Mouse (Mus musculus): Measurements from ENCODE around the gene Gale.
"Not testable (repeated sequence)": the region's sequence is repeated elsewhere in the genome, so short reads cannot be mapped to it uniquely, and the experiment has no call there.

Gale gene

GRCm38 (mm10) chr4:135971805-135972555 lies 8.5 kb downstream of the Gale start:
- DNase-seq (ENCODE audit: low spot score): no peak

- DNase-seq (ENCODE audit: low spot score): peak; percentile 77
These were observed 9.0 kb downstream of the Gale start, which contains the start of gene Lypla2 for GRCm38 (mm10) chr4:135972556-135972906. TSS of gene Lypla2 (minus strand) at chr4:135972626.

- no peak for DNase-seq (ENCODE audit: low spot score)
These were observed 9.6 kb downstream of the Gale start for GRCm38 (mm10) chr4:135972911-135973811.

GRCm38 (mm10) chr4:135976146-135976545 lies 12.6 kb downstream of the Gale start:
- DNase-seq (ENCODE audit: low spot score): no peak

GRCm38 (mm10) chr4:135980223-135980622 lies 16.7 kb downstream of the Gale start:
- DNase-seq (ENCODE audit: low spot score): not testable (repeated sequence)

- no peak for DNase-seq (ENCODE audit: low spot score)
These were observed 18.1 kb downstream of the Gale start for GRCm38 (mm10) chr4:135981524-135982063.

GRCm38 (mm10) chr4:135984556-135984955 lies 21.0 kb downstream of the Gale start:
- no peak for DNase-seq (ENCODE audit: low spot score)

- DNase-seq (ENCODE audit: low spot score): no peak
These were observed 21.7 kb downstream of the Gale start for GRCm38 (mm10) chr4:135985193-135985592.

- no peak for DNase-seq (ENCODE audit: low spot score)
These were observed 22.2 kb downstream of the Gale start for GRCm38 (mm10) chr4:135985769-135986168.

- DNase-seq (ENCODE audit: low spot score): no peak
These were observed 22.9 kb downstream of the Gale start for GRCm38 (mm10) chr4:135986301-135986942.

- DNase-seq (ENCODE audit: low spot score): peak; percentile 89
These were observed 23.6 kb downstream of the Gale start, which contains the start of gene Pithd1 for GRCm38 (mm10) chr4:135986943-135987710. TSS of gene Pithd1 (minus strand) at chr4:135987264.

- no peak for DNase-seq (ENCODE audit: low spot score)
These were observed 24.2 kb downstream of the Gale start for GRCm38 (mm10) chr4:135987714-135988113.

GRCm38 (mm10) chr4:135993941-135994340 lies 30.4 kb downstream of the Gale start:
- DNase-seq (ENCODE audit: low spot score): no peak

- no peak for DNase-seq (ENCODE audit: low spot score)
These were observed 31.6 kb downstream of the Gale start for GRCm38 (mm10) chr4:135995118-135995517.

GRCm38 (mm10) chr4:136004107-136004675 lies 40.7 kb downstream of the Gale start:
- no peak for DNase-seq (ENCODE audit: low spot score)

- DNase-seq (ENCODE audit: low spot score): no peak
These were observed 41.4 kb downstream of the Gale start for GRCm38 (mm10) chr4:136004921-136005320.

GRCm38 (mm10) chr4:136006821-136007220 lies 43.3 kb downstream of the Gale start:
- DNase-seq (ENCODE audit: low spot score): no peak

GRCm38 (mm10) chr4:136008782-136009447 lies 45.4 kb downstream of the Gale start:
- DNase-seq (ENCODE audit: low spot score): no peak

- DNase-seq (ENCODE audit: low spot score): no peak
These were observed 47.1 kb downstream of the Gale start for GRCm38 (mm10) chr4:136010586-136010985.

- DNase-seq (ENCODE audit: low spot score): no peak
These were observed 52.6 kb downstream of the Gale start for GRCm38 (mm10) chr4:136016059-136016602.
